ENCODE assay signal across 10 mouse cellular contexts in the genomic region with DNA sequence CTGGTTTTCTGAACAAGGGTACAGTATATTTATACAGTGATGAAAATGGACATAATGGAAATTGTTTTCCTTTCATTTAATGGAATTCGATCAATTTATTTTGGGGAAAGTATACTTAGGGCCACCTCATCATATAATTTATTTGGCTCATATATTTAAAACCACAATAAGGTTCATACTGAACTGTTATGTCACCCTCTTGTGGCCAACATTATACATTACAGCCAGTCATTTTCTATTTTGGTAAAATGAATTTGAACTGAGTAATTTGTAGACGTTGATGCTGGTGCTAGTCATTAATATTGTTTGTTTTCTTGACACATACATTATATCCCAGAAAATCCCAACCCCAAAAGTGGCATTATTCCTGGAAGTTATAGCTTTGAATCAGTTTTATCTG. TPM values are rescaled to one million over a fixed set of nuclear protein-coding genes. Genes with fewer than 3 reads are reported as not detected.
DNase-seq lines count a peak whose midpoint lies in the region; ATAC-seq and TF ChIP-seq lines count a peak whose summit lies in the region.
"Had no signal": no experiment of that assay in that cellular context is flagged by ENCODE, and none has a peak within 500 bp of the region (broad histone marks: within the 10 kb centered on the region; RNA-seq: fewer than 3 reads in every experiment).

No protein-coding gene starts in this region.

- 60% methylated on average over 2 of the region's 2 CpGs for WGBS in midbrain, embryonic 11.5 days
- WGBS in midbrain, embryonic 10.5 days, result 64% methylated on average over 2 of the region's 2 CpGs

- no peak overlapping the region for H3K27ac ChIP-seq in gastrocnemius, adult 2 months
- no peak overlapping the region for H3K27ac ChIP-seq in midbrain, embryonic 11.5 days (ENCODE audit: low read depth, low read length)
- no peak overlapping the region for H3K27ac ChIP-seq in midbrain, embryonic 10.5 days (replicated peaks)
- H3K27ac ChIP-seq: kidney, embryonic 15.5 days had no signal

- no peaks in the 10 kb centered on the region for H3K27me3 ChIP-seq in midbrain, embryonic 11.5 days (ENCODE audit: control insufficient read depth, insufficient read depth, low read length)
- no peaks in the 10 kb centered on the region for H3K27me3 ChIP-seq in midbrain, embryonic 10.5 days (ENCODE audit: low read depth, poor library complexity, severe bottlenecking)
- no peaks in the 10 kb centered on the region for H3K27me3 ChIP-seq in splenic B cell, adult 2 months (ENCODE audit: control insufficient read depth, insufficient read depth, low read length, poor library complexity, severe bottlenecking)
- H3K27me3 ChIP-seq: kidney, embryonic 15.5 days had no signal

- DNase-seq in gastrocnemius, adult 2 months, result no peak
- no peak for DNase-seq in gastrocnemius, postnatal 36 days
- DNase-seq in midbrain, embryonic 11.5 days (ENCODE audit: low spot score, missing footprints), result peak; percentile 87
- DNase-seq in midbrain, embryonic 10.5 days (ENCODE audit: low spot score), result no peak
- peak; percentile 7 for DNase-seq in embryo, embryonic 9.5 days (ENCODE audit: extremely low spot score)
- DNase-seq in splenic B cell, adult 2 months (ENCODE audit: low read depth, low spot score), result peak; percentile 56
- DNase-seq in spleen, adult 12 weeks (ENCODE audit: low spot score), result no peak
- DNase-seq in thymus, postnatal 25 days, result no peak

- no peak overlapping the region for H3K9ac ChIP-seq in midbrain, embryonic 11.5 days (ENCODE audit: low read length)
- H3K9ac ChIP-seq: kidney, embryonic 15.5 days had no signal

- no peaks in the 10 kb centered on the region for H3K4me1 ChIP-seq in midbrain, embryonic 11.5 days (ENCODE audit: control insufficient read depth, insufficient read depth, low read length)
- no peaks in the 10 kb centered on the region for H3K4me1 ChIP-seq in midbrain, embryonic 10.5 days
- H3K4me1 ChIP-seq: kidney, embryonic 15.5 days had no signal

- H3K4me2 ChIP-seq in midbrain, embryonic 11.5 days, result no peak overlapping the region
- H3K4me2 ChIP-seq: kidney, embryonic 15.5 days had no signal

- ATAC-seq in midbrain, embryonic 11.5 days (ENCODE audit: low FRiP score), result no peak

- peak; percentile 72 for TF ChIP-seq CTCF in gastrocnemius, adult 2 months (IDR thresholded peaks at IDR 0.05)

- no peak overlapping the region for H3K4me3 ChIP-seq in gastrocnemius, adult 2 months
- no peak overlapping the region for H3K4me3 ChIP-seq in midbrain, embryonic 11.5 days (ENCODE audit: low read depth, low read length)
- no peak overlapping the region for H3K4me3 ChIP-seq in midbrain, embryonic 10.5 days
- H3K4me3 ChIP-seq: erythroblast, embryonic 14.5 days; kidney, embryonic 15.5 days had no signal

- H3K36me3 ChIP-seq in midbrain, embryonic 11.5 days (ENCODE audit: control insufficient read depth, insufficient read depth, low read length), result peaks cover 3% of the 10 kb centered on the region; the same call in 1 of the 2 replicates
- peaks cover 68% of the 10 kb centered on the region for H3K36me3 ChIP-seq in midbrain, embryonic 10.5 days
- H3K36me3 ChIP-seq in splenic B cell, adult 2 months (ENCODE audit: control insufficient read depth, insufficient read depth, low read length, poor library complexity, severe bottlenecking), result peaks cover 8% of the 10 kb centered on the region; the same call in 1 of the 2 replicates

- intact Hi-C loops in gastrocnemius, adult 2 months (cut with DNase I), result no loop called here
- intact Hi-C loops in gastrocnemius, postnatal 36 days (cut with DNase I), result no loop called here

- H3K9me3 ChIP-seq in midbrain, embryonic 11.5 days (ENCODE audit: control insufficient read depth, low read length), result no peaks in the 10 kb centered on the region
- no peaks in the 10 kb centered on the region for H3K9me3 ChIP-seq in midbrain, embryonic 10.5 days (replicated peaks)
- H3K9me3 ChIP-seq: kidney, embryonic 15.5 days had no signal

RNA-seq across cellular contexts. Expression of a gene that starts 58.6 kb away (rescaled TPM):
- 100 to 1,000 TPM; 193 to 217 TPM for total RNA-seq in gastrocnemius, adult 2 months (2021)
- total RNA-seq in gastrocnemius, postnatal 36 days (2021), result 100 to 1,000 TPM; 162 to 170 TPM
- polyA plus RNA-seq in midbrain, embryonic 11.5 days (2014; fragmentation: Nextera tagmentation; extraction: Ambion mirVana), result 17.1 and 18.9 TPM in 2 replicates
- 11.7 and 15.9 TPM in 2 replicates for polyA plus RNA-seq in midbrain, embryonic 10.5 days (2016; fragmentation: Nextera tagmentation; extraction: Ambion mirVana)

Comparison
In these comparisons a context has a peak if more than half of its experiments do, and no peak if none do; other contexts are left out.
1. DNase-seq: peak in midbrain, embryonic 11.5 days (single experiment), embryo, embryonic 9.5 days (single experiment) and splenic B cell, adult 2 months (single experiment); none in gastrocnemius, adult 2 months (single experiment), gastrocnemius, postnatal 36 days (0 of 2), midbrain, embryonic 10.5 days (single experiment), spleen, adult 12 weeks (single experiment) and thymus, postnatal 25 days (single experiment).